Mouse (Mus musculus): ENCODE measurements around the gene Try5. TPM values are rescaled to one million over a fixed set of nuclear protein-coding genes. Genes with fewer than 3 reads are reported as not detected.
"Not testable (repeated sequence)": the region's sequence is repeated elsewhere in the genome, so short reads cannot be mapped to it uniquely, and the experiment has no call there.

Try5 gene
- 12.1 TPM in 2 replicates for polyA plus RNA-seq (2012; rRNA removed)

GRCm38 (mm10) chr6:41316741-41317140 is at the start of gene Try5:
Gene Try5 (minus strand): TSS chr6:41316841.
- H3K36me3 ChIP-seq (ENCODE audit: control insufficient read depth, insufficient read depth, low read length); H3K4me1 ChIP-seq (ENCODE audit: control insufficient read depth, insufficient read depth, low read length); H3K4me3 ChIP-seq (ENCODE audit: control insufficient read depth, low read depth, low read length); H3K27me3 ChIP-seq (ENCODE audit: control insufficient read depth, insufficient read depth, low read length); H3K27ac ChIP-seq (ENCODE audit: control insufficient read depth, insufficient read depth, low read depth, low read length): not testable (repeated sequence)

- H3K4me1 ChIP-seq (ENCODE audit: control insufficient read depth, insufficient read depth, low read length), result no peaks in the 10 kb centered on the region
- no peak within 1 kb of the TSS for H3K27ac ChIP-seq (ENCODE audit: control insufficient read depth, insufficient read depth, low read depth, low read length)
- TF ChIP-seq POLR2A (IDR thresholded peaks at IDR 0.05; ENCODE audit: control insufficient read depth, low read depth, low read length), result no peak
- TF ChIP-seq CTCF (IDR thresholded peaks at IDR 0.05; ENCODE audit: control insufficient read depth, insufficient read depth, insufficient replicate concordance, low read depth, low read length), result no peak
- no peaks in the 10 kb centered on the region for H3K36me3 ChIP-seq (ENCODE audit: control insufficient read depth, insufficient read depth, low read length)
- H3K4me3 ChIP-seq (ENCODE audit: control insufficient read depth, low read depth, low read length), result no peak within 1 kb of the TSS
- no peaks in the 10 kb centered on the region for H3K27me3 ChIP-seq (ENCODE audit: control insufficient read depth, insufficient read depth, low read length)
These were observed 37.3 kb upstream of the Try5 start, which contains the start of gene Try10 for GRCm38 (mm10) chr6:41353932-41354331. Gene Try10 (plus strand): TSS chr6:41354105.

GRCm38 (mm10) chr6:41301969-41302368 is 14.7 kb downstream of the Try5 start, which contains the start of gene Try4:
Gene Try4 (plus strand): TSS chr6:41302269.
- Histone ChIP-seq H3K27ac (ENCODE audit: control insufficient read depth, insufficient read depth, low read depth, low read length) (no peak within 1 kb of the TSS), H3K27me3 (ENCODE audit: control insufficient read depth, insufficient read depth, low read length) (no peaks in the 10 kb centered on the region), H3K36me3 (ENCODE audit: control insufficient read depth, insufficient read depth, low read length) (no peaks in the 10 kb centered on the region), H3K4me3 (ENCODE audit: control insufficient read depth, low read depth, low read length) (no peak within 1 kb of the TSS), H3K4me1 (ENCODE audit: control insufficient read depth, insufficient read depth, low read length) (no peaks in the 10 kb centered on the region)
- TF ChIP-seq POLR2A (IDR thresholded peaks at IDR 0.05; ENCODE audit: control insufficient read depth, low read depth, low read length), result no peak

- Histone ChIP-seq H3K36me3 (ENCODE audit: control insufficient read depth, insufficient read depth, low read length) (no peaks in the 10 kb centered on the region), H3K27me3 (ENCODE audit: control insufficient read depth, insufficient read depth, low read length) (no peaks in the 10 kb centered on the region), H3K4me1 (ENCODE audit: control insufficient read depth, insufficient read depth, low read length) (no peaks in the 10 kb centered on the region), H3K27ac (ENCODE audit: control insufficient read depth, insufficient read depth, low read depth, low read length) (no peak overlapping the region), H3K4me3 (ENCODE audit: control insufficient read depth, low read depth, low read length) (no peak overlapping the region)
- TF ChIP-seq CTCF (IDR thresholded peaks at IDR 0.05; ENCODE audit: control insufficient read depth, insufficient read depth, insufficient replicate concordance, low read depth, low read length) (no peak), POLR2A (IDR thresholded peaks at IDR 0.05; ENCODE audit: control insufficient read depth, low read depth, low read length) (no peak)
These were observed 18.4 kb downstream of the Try5 start for GRCm38 (mm10) chr6:41298255-41298654.

- H3K4me3 ChIP-seq (ENCODE audit: control insufficient read depth, low read depth, low read length), result no peak overlapping the region
- H3K27ac ChIP-seq (ENCODE audit: control insufficient read depth, insufficient read depth, low read depth, low read length), result no peak overlapping the region
- H3K36me3 ChIP-seq (ENCODE audit: control insufficient read depth, insufficient read depth, low read length), result no peaks in the 10 kb centered on the region
- no peaks in the 10 kb centered on the region for H3K4me1 ChIP-seq (ENCODE audit: control insufficient read depth, insufficient read depth, low read length)
- H3K27me3 ChIP-seq (ENCODE audit: control insufficient read depth, insufficient read depth, low read length), result no peaks in the 10 kb centered on the region
- TF ChIP-seq CTCF (IDR thresholded peaks at IDR 0.05; ENCODE audit: control insufficient read depth, insufficient read depth, insufficient replicate concordance, low read depth, low read length) (no peak), POLR2A (IDR thresholded peaks at IDR 0.05; ENCODE audit: control insufficient read depth, low read depth, low read length) (no peak)
These were observed 50.5 kb downstream of the Try5 start for GRCm38 (mm10) chr6:41266140-41266539.

- no peaks in the 10 kb centered on the region for H3K36me3 ChIP-seq (ENCODE audit: control insufficient read depth, insufficient read depth, low read length)
- no peaks in the 10 kb centered on the region for H3K27me3 ChIP-seq (ENCODE audit: control insufficient read depth, insufficient read depth, low read length)
- TF ChIP-seq POLR2A (IDR thresholded peaks at IDR 0.05; ENCODE audit: control insufficient read depth, low read depth, low read length) (no peak), CTCF (IDR thresholded peaks at IDR 0.05; ENCODE audit: control insufficient read depth, insufficient read depth, insufficient replicate concordance, low read depth, low read length) (no peak)
- H3K4me3 ChIP-seq (ENCODE audit: control insufficient read depth, low read depth, low read length), result no peak overlapping the region
- no peaks in the 10 kb centered on the region for H3K4me1 ChIP-seq (ENCODE audit: control insufficient read depth, insufficient read depth, low read length)
- H3K27ac ChIP-seq (ENCODE audit: control insufficient read depth, insufficient read depth, low read depth, low read length), result no peak overlapping the region
These were observed 53.8 kb downstream of the Try5 start for GRCm38 (mm10) chr6:41262796-41263195.

Other genes starting within 250 kb of the Try5 start
- 0.49 and 2.0 TPM in 2 replicates for gene Try4, start 14.6 kb downstream of the Try5 start, polyA plus RNA-seq (2012; rRNA removed)
- gene Try10, start 37.3 kb upstream of the Try5 start, polyA plus RNA-seq (2012; rRNA removed), result not detected in 2 replicates
- not detected in 2 replicates for gene Prss3, start 60.8 kb upstream of the Try5 start, polyA plus RNA-seq (2012; rRNA removed)
- gene Gm5771, start 75.5 kb upstream of the Try5 start, polyA plus RNA-seq (2012; rRNA removed), result not detected in 2 replicates
- gene Gm10334, start 129.3 kb upstream of the Try5 start, polyA plus RNA-seq (2012; rRNA removed), result not detected in 2 replicates
- not detected in 2 replicates for gene Prss1, start 142.1 kb upstream of the Try5 start, polyA plus RNA-seq (2012; rRNA removed)
- gene Prss2, start 204.9 kb upstream of the Try5 start, polyA plus RNA-seq (2012; rRNA removed), result 1.3 and 2.9 TPM in 2 replicates